In genomic region chr10:69259929-69260328, GRCm38 (mm10) we compare ENCODE assay signal across 23 mouse cellular contexts. TPM values are rescaled to one million over a fixed set of nuclear protein-coding genes. Genes with fewer than 3 reads are reported as not detected.
DNase-seq lines count a peak whose midpoint lies in the region; ATAC-seq and TF ChIP-seq lines count a peak whose summit lies in the region.
"Had no signal": no experiment of that assay in that cellular context is flagged by ENCODE, and none has a peak within 500 bp of the region (broad histone marks: within the 10 kb centered on the region; RNA-seq: fewer than 3 reads in every experiment).

No protein-coding gene starts in this region.

- 0 out of 2 replicates have a peak overlapping the region, but pooled peaks have one; percentile 14 for H3K27ac ChIP-seq in kidney, embryonic 15.5 days
- H3K27ac ChIP-seq in liver, postnatal 0 days (ENCODE audit: low read depth) = peak overlapping the region; percentile 56
- H3K27ac ChIP-seq in liver, embryonic 12.5 days = no peak overlapping the region
- H3K27ac ChIP-seq: embryonic facial prominence, embryonic 10.5 days; forebrain, embryonic 15.5 days; hindbrain, embryonic 10.5 days; intestine, embryonic 15.5 days had no signal

- no peak for TF ChIP-seq CTCF in liver, postnatal 0 days (IDR thresholded peaks at IDR 0.05; ENCODE audit: low read depth)

- H3K9ac ChIP-seq in kidney, embryonic 15.5 days = no peak overlapping the region
- H3K9ac ChIP-seq in liver, postnatal 0 days (replicated peaks) = no peak overlapping the region
- no peak overlapping the region for H3K9ac ChIP-seq in liver, embryonic 12.5 days
- H3K9ac ChIP-seq: forebrain, embryonic 15.5 days; heart, embryonic 12.5 days; intestine, embryonic 15.5 days; liver, embryonic 13.5 days; lung, embryonic 15.5 days had no signal

- no peak for TF ChIP-seq EP300 in liver, postnatal 0 days (IDR thresholded peaks at IDR 0.05; ENCODE audit: low read depth)

- H3K4me1 ChIP-seq in kidney, embryonic 15.5 days = peaks cover 61% of the 10 kb centered on the region
- H3K4me1 ChIP-seq in liver, postnatal 0 days (ENCODE audit: insufficient read depth) = peaks cover 28% of the 10 kb centered on the region
- peaks cover 30% of the 10 kb centered on the region for H3K4me1 ChIP-seq in liver, embryonic 12.5 days
- H3K4me1 ChIP-seq: forebrain, embryonic 15.5 days had no signal

- no peaks in the 10 kb centered on the region for H3K9me3 ChIP-seq in kidney, embryonic 15.5 days (replicated peaks)
- H3K9me3 ChIP-seq in liver, postnatal 0 days (ENCODE audit: low read length) = no peaks in the 10 kb centered on the region
- no peaks in the 10 kb centered on the region for H3K9me3 ChIP-seq in liver, embryonic 12.5 days (replicated peaks)
- H3K9me3 ChIP-seq: embryonic facial prominence, embryonic 10.5 days; forebrain, embryonic 15.5 days; heart, embryonic 12.5 days; hindbrain, embryonic 10.5 days; intestine, embryonic 15.5 days; liver, embryonic 13.5 days; lung, embryonic 15.5 days had no signal

- ATAC-seq in kidney, embryonic 15.5 days (replicated peaks; ENCODE audit: low FRiP score) = no peak
- no peak for ATAC-seq in liver, postnatal 0 days
- ATAC-seq in liver, embryonic 12.5 days = no peak
- no peak for ATAC-seq in granulocyte monocyte progenitor cell, adult 5-6 weeks (replicated peaks; ENCODE audit: poor library complexity, severe bottlenecking)
- ATAC-seq: forebrain, embryonic 15.5 days; hindbrain, embryonic 16.5 days; intestine, embryonic 15.5 days had no signal

- H3K4me2 ChIP-seq in kidney, embryonic 15.5 days = no peak overlapping the region
- no peak overlapping the region for H3K4me2 ChIP-seq in liver, postnatal 0 days (ENCODE audit: low read depth, low read length)
- H3K4me2 ChIP-seq in liver, embryonic 12.5 days = no peak overlapping the region
- H3K4me2 ChIP-seq: forebrain, embryonic 15.5 days; heart, embryonic 12.5 days; intestine, embryonic 15.5 days; liver, embryonic 13.5 days; lung, embryonic 15.5 days had no signal

- peaks cover 9% of the 10 kb centered on the region; the same call in 1 of the 2 replicates for H3K36me3 ChIP-seq in kidney, embryonic 15.5 days
- peaks cover 8% of the 10 kb centered on the region for H3K36me3 ChIP-seq in liver, postnatal 0 days (replicated peaks; ENCODE audit: insufficient read depth, low read length)
- 0 out of 2 replicates have a peak, but pooled peaks cover 3% of the 10 kb centered on the region for H3K36me3 ChIP-seq in liver, embryonic 12.5 days
- H3K36me3 ChIP-seq: forebrain, embryonic 15.5 days; intestine, embryonic 15.5 days; liver, embryonic 13.5 days; lung, embryonic 15.5 days had no signal

- peak; percentile 50 to 76 for DNase-seq in heart, adult 18-20 months
- DNase-seq in heart, postnatal 4 days = no peak
- no peak for DNase-seq in kidney, adult 11 months
- no peak for DNase-seq in liver, postnatal 0 days
- DNase-seq: adrenal gland, postnatal 25 days; cerebellum, adult 11-12 months; cerebellum, postnatal 10 days; gastrocnemius, postnatal 10 days; layer of hippocampus, postnatal 36 days; liver, embryonic 13.5 days; lung, postnatal 4 days; midbrain, embryonic 14.5 days had no signal

- WGBS in kidney, embryonic 15.5 days = 77% methylated on average over 8 of the region's 8 CpGs
- 73% methylated on average over 8 of the region's 8 CpGs for WGBS in liver, postnatal 0 days (ENCODE audit: insufficient replicate concordance)
- WGBS in liver, embryonic 12.5 days (ENCODE audit: insufficient replicate concordance) = 62% methylated on average over 8 of the region's 8 CpGs

- no peaks in the 10 kb centered on the region for H3K27me3 ChIP-seq in kidney, embryonic 15.5 days
- no peaks in the 10 kb centered on the region for H3K27me3 ChIP-seq in liver, postnatal 0 days (ENCODE audit: insufficient read depth, low read length)
- H3K27me3 ChIP-seq in liver, embryonic 12.5 days (replicated peaks) = no peaks in the 10 kb centered on the region
- H3K27me3 ChIP-seq: forebrain, embryonic 15.5 days; heart, embryonic 12.5 days; intestine, embryonic 15.5 days; liver, embryonic 13.5 days; lung, embryonic 15.5 days had no signal

- H3K4me3 ChIP-seq in kidney, embryonic 15.5 days (replicated peaks) = no peak overlapping the region
- no peak overlapping the region for H3K4me3 ChIP-seq in liver, postnatal 0 days (ENCODE audit: low read depth, low read length)
- no peak overlapping the region for H3K4me3 ChIP-seq in liver, embryonic 12.5 days
- H3K4me3 ChIP-seq: embryonic facial prominence, embryonic 10.5 days; forebrain, embryonic 15.5 days; heart, embryonic 12.5 days; hindbrain, embryonic 10.5 days; intestine, embryonic 15.5 days; liver, embryonic 13.5 days; lung, embryonic 15.5 days had no signal

RNA-seq across cellular contexts. Expression of gene A930033H14Rik, which starts 47.0 kb away (rescaled TPM):
- under 1 TPM; 0.72 to 0.85 TPM for total RNA-seq in heart, adult 18-20 months (2021)
- 1 to 10 TPM; 6.0 to 6.6 TPM for total RNA-seq in heart, postnatal 4 days (2021)
- 2.0 and 2.2 TPM in 2 replicates for polyA plus RNA-seq in kidney, embryonic 15.5 days (2015; fragmentation: Nextera tagmentation; extraction: Ambion mirVana)
- 0.89 and 1.2 TPM in 2 replicates for polyA plus RNA-seq in liver, postnatal 0 days (2015; fragmentation: Nextera tagmentation; extraction: Ambion mirVana)
- polyA plus RNA-seq in liver, embryonic 12.5 days (2016; fragmentation: Nextera tagmentation; extraction: Ambion mirVana) = 0.81 TPM in 2 replicates
- 2.6 and 4.3 TPM in 2 replicates for total RNA-seq in granulocyte monocyte progenitor cell, adult 5-6 weeks (2014; fragmentation: Nextera tagmentation)
- total RNA-seq in granulocyte monocyte progenitor cell, adult 5-6 weeks (2017) = 1.2 and 1.5 TPM in 2 replicates
- total RNA-seq: MEL had no signal

Comparison
In these comparisons a context has a peak if more than half of its experiments do, and no peak if none do; other contexts are left out.
1. DNase-seq: peak in heart, adult 18-20 months (2 of 2); none in heart, postnatal 4 days (single experiment), kidney, adult 11 months (single experiment) and liver, postnatal 0 days (single experiment).